Mouse (Mus musculus) ES-E14 (cell line): Measurements from ENCODE around the gene Tspan32.

Source experiments
- CHD2 ChIP-seq: IDR thresholded peaks from 2 replicates; pipeline ENCODE4 v1.6.1; 2014; ENCODE audit warnings: mild to moderate bottlenecking, low read depth, low read length, inconsistent platforms
- MAFK ChIP-seq: IDR thresholded peaks from 2 replicates; pipeline ENCODE4 v1.6.1; 2014; ENCODE audit warnings: mild to moderate bottlenecking, low read depth, low read length, inconsistent platforms; ENCODE audit not compliant: insufficient read depth
- ZC3H11A ChIP-seq: IDR thresholded peaks from 2 replicates; pipeline ENCODE4 v1.6.1; 2012; ENCODE audit warnings: low read depth, mild to moderate bottlenecking, inconsistent platforms, low read length, borderline replicate concordance
- ZNF384 ChIP-seq: IDR thresholded peaks from 2 replicates; pipeline ENCODE4 v1.6.1; 2012; ENCODE audit warnings: low read depth, low read length, inconsistent platforms

DNA sequence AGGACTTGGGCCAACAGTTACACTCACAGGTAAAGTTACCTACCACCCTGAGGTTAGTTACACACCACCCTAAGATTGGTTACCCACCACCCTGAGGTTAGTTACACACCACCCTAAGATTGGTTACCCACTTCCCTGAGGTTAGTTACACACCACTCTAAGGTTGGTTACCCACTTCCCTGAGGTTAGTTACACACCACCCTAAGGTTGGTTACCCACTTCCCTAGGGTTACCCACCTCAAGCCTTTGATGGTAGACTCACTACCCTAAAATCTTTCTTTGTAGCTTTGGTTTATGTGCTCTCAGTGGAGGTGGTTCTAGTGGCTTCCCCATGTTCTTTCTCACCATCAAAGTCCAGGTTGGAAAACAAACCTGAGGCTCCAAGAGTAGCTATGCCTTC is 9.8 kb upstream of the Tspan32 start:
- TF ChIP-seq MAFK, result no peak
- TF ChIP-seq CHD2, result no peak
- TF ChIP-seq ZNF384, result no peak
- TF ChIP-seq ZC3H11A, result no peak
